Mouse (Mus musculus): ENCODE data around the gene Wscd1.
A peak's percentile ranks its signal among the peaks of the same experiment; 100 is the strongest.

Gene Wscd1

DNA sequence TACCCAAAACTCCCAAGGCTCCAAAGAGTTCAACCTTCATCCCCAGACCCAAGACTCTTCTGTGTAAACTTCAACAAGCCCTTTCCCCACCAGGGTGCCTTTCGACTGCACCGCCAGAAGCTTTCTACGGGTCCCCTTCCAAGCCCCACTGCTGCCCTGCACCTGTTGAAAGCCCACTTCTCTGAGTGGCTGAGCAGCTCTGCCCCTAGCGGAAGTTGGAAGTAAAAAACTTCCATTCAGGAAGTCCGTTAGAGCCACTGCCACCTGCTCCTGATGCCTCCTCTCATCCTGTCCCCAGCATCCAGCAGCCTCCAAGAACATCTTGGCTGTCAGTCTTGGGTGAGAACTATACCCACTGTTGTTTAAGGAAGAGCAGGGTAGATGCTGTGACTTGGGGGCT is at the start of gene Wscd1:
Gene Wscd1, plus strand, starts transcription at position 250 of the 400 bp plus-strand sequence.
- no peak for DNase-seq

DNA sequence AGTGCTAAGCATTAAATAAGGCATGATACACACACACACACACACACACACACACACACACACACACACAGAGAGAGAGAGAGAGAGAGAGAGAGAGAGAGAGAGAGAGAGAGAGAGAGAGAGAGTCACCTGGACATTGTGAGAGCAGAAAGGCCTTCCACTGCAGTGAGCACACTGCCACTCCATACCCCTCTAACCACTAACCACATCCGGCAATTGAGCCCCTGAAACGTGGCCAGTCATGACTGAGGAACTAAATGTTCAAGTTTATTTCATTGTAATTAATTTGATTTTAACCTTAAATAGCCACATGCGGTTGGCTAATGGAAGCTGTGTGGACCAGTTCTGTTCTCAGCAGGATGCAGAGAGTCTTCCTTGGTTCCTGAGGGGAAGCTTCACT is 21.7 kb upstream of the Wscd1 start:
- no peak for DNase-seq

DNA sequence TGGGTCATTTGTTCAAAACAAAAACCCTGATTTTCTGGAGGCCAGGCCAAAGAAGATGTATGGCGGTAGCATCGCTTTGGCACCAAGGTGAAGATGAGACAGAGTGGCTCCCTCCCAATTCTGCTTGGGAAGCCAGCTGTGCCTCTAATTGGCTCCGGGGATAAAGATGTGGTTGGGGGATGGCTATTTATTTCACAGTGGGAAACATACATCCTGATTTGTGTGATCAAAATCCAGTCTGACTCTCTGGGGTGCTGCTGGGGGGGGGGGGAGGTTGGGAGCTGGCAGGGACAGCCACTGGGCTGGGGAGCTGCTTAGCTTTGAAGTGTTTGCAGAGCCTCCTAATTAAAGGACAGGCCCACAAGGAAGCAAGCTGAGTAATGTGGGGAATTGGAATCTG is 20.4 kb upstream of the Wscd1 start:
- no peak for DNase-seq

DNA sequence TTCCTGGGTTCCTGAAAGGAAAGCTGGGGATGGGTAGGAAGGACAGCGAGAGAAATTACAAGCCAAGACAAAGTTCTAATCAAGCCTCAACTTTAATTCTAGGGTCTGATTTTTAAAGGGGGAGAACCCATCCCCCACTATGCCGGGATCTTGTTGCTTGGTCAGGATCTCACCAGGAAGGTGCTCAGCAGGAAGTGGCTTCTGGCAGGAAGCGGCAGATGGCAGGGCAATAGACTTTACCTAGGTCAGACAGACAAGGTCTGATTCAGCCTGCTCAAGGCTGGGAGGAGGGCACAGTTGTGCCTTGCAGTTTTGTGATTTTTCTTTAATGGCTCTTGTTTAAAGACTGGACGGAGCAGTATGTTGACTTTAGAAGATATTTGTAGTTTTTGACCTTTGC is 15.9 kb upstream of the Wscd1 start:
- DNase-seq: no peak

DNA sequence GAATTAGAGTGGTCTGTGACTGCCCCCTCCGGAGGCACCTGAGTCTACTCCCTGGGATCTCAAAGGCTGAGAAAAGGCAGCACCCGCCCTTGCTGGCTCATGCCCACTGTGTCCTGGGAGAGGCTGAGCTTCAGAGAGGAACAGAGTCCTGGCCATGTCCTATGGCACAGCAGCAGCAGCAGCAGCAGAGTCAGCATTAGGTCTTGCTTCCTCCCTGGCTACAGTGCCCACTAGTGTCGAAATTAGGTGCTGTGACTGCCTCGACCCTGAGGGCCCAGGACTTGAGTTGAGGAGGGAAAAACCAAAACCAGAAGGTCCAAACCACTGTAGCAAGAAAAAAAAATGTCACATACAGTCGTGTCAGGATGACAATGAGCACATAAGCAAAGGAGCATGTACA is 12.6 kb upstream of the Wscd1 start:
- no peak for DNase-seq

DNA sequence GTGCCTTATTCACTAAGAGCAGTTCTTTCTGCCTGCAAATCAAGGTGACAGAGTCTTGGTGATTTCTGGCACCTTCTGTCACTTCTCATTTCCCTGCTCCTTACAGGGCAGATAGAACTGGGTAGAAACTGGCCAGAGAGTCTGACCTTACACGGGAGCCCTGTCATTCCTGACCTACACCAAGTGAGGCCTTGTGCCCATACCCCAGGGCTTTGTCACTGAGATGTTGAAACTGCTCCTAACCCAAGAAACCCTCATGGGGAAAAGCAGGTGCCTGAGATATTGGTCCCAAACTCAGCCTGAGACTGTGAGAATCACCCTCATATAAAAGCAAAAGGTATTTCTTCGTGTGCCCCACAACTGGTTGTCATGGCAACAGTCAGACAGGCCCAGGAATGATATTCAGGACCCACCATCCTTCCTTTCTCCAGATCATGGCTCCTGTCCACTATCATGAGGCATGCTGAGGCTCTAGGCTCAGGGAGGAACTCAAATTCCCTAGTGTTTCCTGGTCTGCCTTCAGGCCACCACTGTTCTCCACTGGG is 11.1 kb upstream of the Wscd1 start:
- no peak for DNase-seq

DNA sequence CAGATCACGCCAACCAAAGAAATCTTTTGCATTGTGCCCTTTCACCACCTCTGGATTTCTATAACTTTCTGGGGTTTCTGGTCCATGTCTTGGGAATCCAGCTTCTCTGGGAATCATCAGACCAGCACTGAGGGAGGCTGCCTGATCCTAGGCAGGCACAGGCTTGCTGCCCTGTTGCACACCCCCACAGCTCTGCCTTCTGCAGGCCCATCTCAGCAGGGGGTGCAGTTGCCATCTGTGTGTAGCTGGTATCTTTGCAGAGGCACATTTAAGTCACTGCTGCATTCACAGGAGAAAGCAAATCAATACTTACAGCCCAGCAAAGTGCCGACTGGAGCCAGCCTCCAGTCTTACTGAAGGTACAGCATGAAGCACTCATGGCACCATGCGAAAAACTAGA is 3.8 kb upstream of the Wscd1 start:
- DNase-seq: no peak

DNA sequence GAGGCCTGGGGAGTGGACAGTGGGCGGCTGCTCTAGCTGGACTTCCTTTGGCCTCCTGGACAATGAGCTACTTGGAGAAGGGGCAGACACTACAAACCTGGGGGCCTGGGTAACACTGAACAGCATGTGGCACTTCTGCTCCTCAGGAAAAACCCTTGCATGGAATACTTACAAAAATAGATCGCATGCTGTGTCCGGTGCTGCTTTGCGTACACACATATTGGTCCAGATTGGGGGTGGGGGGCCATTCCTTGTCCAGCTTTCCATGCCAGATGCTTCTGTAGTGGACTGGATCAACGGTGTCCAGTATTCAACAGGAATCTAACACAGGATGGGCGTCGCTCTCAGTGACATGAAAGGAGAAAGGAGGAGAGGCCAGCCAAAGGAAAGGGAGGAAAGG is 2.0 kb upstream of the Wscd1 start:
- no peak for DNase-seq

DNA sequence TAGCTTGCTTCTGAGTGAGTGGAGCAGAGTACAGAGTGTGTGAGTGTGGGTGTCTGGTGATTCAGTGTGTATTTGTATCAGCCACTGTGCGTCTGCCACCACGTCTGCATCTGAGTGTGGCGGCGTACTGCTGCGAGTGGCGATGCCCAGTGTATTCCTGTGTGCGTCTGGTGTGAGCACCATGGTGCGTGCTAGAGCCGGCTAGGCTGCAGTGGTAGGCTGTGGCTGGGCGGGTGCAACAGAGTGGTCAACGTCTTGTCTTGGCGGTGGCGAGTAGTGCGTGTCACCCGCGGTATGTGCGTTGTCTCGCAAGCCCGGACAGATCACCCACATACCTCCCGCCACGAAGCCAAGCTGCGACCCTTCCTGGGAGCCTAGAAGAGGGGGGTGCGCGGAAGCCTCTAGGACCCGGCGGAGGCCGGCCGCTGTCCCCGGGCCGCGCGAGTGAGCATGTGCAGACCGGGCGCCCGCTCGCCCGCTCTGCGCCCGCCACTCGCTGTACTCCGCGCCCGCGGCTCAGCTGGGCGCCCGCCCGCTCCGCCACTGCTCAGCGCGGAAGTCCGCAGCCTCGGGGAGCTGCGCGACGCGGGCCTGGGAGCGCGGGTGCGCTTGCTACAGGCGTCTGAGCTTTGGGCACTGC is 934 bp downstream of the Wscd1 start:
- peak in 1 of 2 experiments; percentile 34 for DNase-seq

DNA sequence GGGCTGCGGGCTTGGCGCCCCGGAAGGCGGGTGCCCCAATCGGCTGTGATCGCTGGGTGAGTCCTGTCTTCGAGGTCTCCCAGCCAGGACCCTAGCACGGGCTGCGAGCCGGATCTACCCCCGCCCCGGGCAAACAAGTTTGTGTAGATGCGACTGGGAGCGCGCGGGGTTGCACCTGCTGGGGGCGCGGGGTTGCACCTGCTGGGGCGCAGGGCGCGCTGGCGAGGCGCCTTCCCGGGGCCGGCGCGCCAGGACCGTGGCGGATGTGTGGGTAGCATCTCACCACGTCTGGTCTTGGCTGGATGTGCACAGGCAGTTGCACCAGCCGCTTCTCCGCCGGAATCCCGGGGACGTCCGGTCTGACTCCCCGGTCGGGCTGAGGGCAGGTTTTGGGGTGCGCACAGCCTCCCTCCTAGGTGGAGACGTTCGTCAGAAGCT is 1.5 kb downstream of the Wscd1 start:
- DNase-seq: no peak

DNA sequence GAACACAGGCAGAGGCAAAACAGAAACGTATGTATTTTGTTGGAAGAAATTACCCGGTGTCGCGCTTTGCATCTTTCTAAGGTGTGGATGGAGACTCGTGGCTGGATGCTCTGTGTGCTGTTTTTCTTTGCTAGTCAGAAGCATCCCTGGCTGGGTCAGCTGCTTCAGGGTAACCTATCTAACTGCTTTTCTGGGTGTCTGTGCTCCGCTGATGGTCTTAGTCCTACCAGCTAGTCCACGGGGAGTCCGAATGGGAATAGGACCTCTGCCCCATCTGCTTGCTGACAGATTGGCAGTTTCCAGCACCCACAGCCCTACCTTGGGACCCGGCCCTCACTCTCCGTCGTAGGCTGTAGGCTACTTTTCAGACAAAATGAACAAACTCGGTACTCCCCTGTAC is 2.0 kb downstream of the Wscd1 start:
- DNase-seq: no peak

DNA sequence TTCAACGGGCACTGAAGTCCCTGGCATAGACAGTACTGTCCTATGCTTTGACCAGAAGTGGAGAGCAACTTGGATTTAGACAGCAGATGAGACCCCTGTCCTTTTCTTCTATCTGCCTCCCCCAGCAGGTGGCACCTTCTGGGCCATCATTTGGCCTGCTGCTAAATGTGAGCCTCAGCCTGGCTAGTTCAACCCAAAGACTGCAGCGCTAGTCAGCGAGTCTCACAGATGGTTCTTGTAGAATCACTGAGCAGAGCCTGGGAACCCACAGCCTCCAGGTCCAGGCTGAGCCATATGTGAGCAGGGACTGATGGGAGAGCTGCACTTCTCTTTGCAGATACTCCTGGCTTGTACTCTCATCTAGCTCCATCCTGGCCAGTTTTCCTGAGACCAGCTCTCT is 2.9 kb downstream of the Wscd1 start:
- DNase-seq: no peak

DNA sequence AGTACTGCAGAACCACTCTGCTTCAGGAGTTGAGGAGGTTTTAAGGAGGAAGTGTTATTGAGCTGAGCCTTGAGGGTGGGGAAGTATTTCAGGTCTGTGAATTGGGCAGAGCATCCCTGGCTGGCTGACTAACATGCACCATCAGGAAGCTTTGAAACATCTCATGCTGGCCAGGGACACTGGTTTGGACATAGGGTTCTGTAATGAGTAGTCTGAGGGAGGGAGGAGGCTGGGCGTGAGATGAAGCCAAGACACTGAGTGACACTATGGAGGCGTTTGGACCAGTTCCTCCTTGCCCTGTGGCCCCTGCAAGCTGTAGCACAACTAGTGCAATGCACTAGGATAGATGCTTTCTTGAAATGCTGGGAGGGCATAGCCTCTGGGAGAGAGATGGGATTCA is 5.4 kb downstream of the Wscd1 start:
- DNase-seq: no peak

DNA sequence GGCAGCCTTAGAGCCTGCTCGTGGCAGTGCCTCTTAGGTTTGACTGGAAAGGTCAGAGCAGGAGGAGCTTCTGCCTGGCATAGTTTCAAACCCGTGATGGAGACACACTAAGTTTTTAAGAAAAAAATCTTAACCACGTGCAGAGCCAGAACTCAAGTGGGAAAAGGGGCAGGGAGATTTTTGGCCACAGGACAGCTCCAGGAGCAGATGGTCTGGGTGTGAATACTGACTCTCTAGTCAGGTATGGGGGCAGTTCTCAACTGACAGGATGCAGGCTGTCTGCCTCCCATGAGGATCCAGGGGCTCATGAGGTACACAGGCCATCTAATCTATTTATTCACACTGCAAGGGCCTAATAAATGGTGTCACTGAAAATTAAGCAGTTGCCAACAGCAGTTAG is 6.6 kb downstream of the Wscd1 start:
- no peak for DNase-seq

DNA sequence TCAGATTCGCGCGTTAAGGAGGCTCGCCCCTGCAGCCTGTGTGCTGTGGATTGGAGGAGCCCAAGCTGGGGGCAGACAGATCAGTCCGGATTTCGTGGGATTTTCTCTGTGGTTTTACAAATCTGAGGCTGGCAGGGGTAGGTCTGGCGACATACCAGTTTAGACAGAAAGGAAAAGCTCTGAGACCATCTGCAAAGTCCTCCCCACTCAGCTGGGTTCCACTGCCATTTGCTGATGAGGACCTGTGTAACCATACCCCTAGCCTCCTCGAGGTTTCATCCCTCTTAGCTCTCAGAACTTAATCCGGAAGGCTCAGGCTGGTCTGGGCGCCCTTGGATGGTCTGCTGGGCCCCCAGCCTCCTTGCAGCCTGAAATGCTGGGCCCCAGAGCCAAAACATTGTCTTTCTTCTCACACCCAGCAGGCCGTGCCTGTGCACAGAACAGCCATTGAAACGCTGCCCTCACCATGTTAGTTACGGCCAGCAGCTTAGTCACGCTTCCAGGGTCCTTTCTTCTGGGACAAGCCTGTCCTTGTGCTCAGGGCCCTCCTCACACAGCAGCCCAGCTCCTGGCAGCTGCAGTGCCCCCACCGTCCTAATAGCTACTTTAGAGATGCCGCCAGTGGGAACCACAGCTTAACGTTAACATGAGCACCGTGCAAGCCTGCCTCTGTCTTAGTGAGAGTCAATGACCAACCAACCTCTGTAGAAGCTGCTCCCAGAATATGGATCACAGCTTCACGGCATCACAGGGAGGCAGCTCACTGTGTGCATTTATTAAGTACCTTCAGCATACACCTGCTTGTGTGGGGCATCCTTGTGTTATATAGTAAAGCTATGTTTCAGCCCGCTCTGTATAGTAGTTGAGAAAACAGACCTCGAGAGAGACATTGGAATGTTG is 8.7 kb downstream of the Wscd1 start:
- no peak for DNase-seq

DNA sequence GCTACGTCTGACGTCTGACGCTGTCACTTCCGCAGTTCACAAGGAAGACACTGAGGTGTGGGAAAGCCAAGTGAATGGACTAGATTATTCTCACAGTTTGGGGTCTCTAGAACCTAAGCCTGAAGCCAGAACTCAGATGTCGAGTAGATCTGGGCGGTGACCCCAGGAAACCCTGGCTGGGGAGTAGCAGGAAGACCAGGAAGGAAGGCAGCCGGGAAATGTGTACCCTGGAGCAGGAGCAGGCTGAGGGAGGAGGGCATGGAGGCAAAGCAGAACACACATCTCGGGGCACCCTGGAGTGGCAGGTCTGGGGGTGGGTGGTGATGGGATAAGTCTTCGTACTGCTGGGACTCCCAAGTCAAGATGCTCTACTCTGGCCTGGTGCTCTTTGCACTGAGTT is 11.3 kb downstream of the Wscd1 start:
- no peak for DNase-seq

DNA sequence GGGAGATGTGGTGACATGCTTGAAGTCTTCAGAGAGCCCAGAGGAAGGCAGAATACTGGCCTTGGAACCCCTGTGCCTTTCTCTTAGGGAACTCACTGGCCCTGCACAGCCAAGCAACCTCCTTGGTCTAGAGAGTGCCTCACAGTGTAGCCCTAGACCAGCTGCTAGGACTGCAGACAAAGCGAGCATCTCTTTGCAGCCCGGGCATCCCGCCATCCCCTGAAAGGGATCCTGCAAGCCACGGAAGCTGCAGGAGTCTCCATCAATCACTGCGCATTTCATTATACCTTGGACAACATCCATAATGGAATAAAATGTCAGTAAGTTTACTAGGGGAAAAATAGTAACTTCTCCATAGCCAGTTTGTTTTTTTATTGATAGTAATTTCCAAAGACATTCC is 13.4 kb downstream of the Wscd1 start:
- no peak for DNase-seq

DNA sequence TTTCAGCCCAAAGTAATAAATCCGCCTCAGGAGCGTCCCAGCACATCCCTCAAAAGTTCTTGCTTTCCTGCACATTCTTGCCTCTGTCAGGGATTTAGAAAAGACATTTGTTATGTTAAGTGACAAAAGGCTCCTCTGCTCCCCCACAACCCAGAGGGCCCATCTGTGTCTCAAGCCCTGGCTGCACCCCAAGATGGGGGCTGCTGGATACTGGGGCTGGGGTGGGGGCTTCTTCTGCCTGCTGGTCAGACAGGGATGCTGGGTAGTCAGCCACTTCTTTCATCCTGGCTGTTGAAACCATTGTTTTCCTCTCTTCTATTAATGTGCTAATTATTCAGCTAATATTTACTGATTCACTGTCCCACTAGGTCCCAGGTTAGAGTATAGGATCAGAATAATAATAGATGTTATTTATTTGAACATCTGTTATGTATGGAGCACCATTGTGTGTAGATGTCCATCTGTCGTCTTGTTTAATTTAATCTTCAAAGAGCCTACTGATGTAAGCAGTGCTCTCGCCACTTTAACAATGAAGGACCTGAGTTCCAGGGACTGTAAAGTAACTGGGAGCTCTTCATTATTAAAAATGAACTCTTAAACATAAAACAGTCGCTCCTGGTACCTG is 14.0 kb downstream of the Wscd1 start:
- DNase-seq: no peak

DNA sequence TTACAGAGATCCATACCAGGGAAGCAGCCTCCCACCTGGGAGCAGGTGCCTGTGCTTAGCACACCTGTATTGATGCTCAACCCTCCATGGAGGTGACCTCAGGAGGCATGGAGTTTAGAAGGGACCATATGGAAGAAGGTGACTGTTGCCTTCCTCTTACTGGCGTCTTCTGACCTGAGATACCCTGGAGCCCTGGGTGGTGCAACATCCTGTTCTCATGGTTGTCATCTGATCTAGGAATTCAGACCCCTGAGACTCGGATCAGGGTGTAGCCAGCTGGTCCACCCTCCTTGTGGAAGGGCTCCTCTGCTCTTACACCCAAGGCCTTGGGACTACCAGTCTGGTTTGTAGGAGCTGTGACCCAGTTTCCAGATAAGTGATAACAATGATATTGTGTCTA is 15.0 kb downstream of the Wscd1 start:
- no peak for DNase-seq

DNA sequence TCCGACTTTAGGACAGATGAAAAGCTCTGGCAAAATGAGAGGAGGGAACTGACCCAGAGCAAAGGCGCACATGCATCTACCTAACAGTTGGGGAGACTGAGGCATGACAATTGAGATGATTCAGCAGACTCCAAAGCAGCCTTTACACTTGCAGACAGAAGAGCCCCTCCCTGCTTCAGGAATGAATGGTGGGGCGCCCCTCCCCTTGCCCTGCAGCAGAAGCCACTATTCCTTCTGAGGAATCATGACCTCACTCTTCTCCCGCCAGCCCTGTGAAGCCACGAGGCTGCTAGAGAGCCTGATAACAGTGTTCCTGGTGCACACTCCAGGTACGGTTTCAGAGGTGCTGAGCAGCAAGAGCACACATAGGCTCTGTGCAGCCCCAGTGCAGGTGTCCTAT is 15.6 kb downstream of the Wscd1 start:
- DNase-seq: no peak

DNA sequence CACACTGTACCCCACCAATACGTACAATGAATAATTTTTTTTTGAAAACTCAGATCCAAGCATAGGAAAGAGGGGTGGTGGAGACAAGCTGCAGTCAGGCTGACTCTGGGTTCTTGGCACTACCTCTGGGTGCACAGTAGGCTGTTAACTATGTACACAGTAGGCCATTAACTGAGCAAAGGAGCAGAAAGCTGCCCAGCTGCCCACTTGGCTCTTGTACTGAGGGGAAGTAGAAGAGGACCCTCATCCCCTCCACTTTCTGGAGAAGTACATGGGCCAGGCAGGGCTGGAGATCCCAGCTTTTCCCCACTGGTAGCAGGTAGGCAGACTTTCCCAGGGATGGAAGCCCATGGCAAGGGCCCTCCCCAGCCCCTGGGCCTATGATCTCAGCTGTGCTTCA is 16.7 kb downstream of the Wscd1 start:
- DNase-seq: no peak

DNA sequence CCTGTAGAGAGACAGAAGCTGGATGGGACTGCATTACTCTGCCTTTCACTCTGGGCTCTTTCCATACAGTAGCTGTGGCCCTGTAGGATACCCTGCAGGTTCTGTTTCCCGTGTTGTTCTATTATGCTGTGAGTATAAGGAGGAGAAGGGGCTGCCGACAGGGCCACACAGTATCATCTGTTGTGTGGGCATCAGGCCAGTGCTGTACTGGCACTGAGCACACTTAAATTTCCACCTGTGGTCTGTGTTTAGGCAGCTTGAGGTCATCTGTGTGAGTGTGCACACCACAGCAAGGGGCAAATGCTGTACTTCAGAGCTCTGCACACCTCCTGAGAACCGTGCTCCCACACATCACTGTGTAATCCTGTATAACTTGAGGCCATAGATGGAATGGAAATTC is 18.0 kb downstream of the Wscd1 start:
- no peak for DNase-seq

DNA sequence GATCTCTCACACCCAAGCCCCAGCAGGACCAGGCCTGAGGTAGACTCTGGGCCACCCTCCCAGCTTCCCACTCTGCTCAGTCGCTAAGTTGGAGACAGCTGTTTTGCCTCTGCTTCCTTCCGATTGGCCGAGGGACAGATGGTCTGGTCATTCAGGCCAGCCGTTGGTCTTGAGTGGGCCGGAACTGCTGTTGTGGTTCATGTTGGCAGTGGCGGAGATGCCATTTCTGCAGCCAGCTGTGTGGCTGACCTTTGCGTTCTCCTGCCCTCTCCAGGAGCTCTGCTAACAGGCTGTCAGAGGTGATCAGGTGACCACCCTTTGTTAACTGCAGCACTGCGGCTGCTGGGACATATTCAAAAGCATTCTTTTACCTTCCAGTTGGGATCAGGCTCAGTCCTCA is 20.0 kb downstream of the Wscd1 start:
- no peak for DNase-seq

DNA sequence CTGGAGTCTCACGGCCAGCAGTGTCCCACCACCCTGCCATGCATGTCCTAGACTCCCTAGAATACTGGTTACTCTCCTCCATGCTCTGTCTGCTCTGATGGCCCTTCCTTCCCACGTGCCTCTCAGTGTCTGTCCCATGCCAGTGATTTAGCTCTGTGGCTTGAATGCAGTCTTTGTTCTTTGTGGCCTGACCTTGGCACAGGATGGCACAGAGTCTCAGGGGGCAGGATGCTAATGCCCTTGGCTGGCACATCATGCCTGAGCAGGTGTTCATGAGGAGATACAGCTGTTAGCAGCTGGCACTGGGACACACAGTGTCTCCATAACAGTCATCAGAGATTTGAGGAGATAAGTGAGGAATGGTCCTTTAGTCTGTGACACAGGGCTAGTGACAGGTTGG is 20.8 kb downstream of the Wscd1 start:
- no peak for DNase-seq

Data from kidney, adult 8-10 months (tissue).